Mouse (Mus musculus) frontal cortex, postnatal 25 days (tissue): ENCODE measurements at regions not wholly inside any gene's neighbourhood (a gene's known extent, or its start where the extent isn't known, plus 50 kb on each side); places are given as distances from the start of the nearest gene placed in this dataset.
A peak's percentile ranks its signal among the peaks of the same experiment; 100 is the strongest.
"Not testable (repeated sequence)": the region's sequence is repeated elsewhere in the genome, so short reads cannot be mapped to it uniquely, and the experiment has no call there.

Experiments
- DNase-seq, 2 experiments: peaks; one replicate each; pipeline ENCODE4 v3.0.0; 2022; ENCODE audit warnings: low spot score in 2 of 2

DNA sequence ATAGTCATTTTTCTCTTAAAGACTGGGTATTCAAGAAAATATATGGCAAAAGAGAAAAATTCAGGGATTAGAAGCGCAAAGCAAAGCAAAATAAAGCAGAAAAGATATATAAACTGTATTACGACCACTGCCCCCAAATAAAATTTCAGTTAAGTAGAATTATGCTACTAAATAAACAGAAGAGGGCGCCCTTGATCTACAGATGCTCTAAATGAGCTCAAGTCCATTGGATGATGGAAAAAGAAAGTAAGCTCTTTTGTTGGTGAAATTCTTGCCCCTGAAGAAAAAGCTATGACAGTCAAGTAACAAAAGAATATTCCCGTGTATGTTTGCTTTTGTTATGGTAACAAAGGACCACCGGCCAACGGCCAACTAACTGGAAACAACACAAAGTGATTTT is 165.5 kb upstream of the Stk26 start:
- DNase-seq: no peak

DNA sequence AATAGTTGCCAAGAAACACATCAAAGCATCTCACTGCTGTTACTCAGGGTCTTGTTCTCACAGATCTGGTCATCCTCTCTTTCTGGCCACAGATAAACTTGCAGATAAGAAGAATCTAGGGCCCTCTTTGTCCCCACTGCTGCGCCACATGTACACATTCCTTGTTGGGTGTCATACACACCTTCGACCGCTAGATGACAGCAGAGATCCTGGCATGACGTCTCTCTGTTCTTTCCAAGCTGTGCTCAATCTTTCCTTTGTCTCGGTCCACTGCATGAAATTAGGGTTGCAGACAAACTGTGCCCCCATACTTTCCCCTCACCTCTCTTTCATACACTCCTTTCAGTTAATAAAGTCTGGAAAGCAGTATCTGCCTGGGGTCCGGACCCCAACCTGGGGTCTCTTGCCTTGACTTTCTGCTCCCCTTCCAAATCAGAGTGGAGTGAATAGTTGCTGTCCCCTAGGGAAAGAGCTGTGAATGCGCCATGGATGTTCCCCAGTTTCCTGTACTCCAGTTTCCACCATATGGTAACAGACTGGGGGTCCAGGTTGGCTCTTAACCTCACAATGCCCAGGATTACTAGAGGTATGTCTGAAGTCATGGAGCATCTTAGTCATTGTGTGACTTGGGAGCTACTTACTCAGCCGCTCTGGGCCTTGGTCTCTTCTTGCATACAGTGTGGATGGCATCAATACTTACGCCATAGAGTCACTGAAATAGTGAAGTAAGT is 182.8 kb upstream of the Stk26 start:
- peak; percentile 7 to 34 for DNase-seq

GRCm38 (mm10) chrX:50657180-50657834 is 183.5 kb upstream of the Stk26 start:
- no peak for DNase-seq

GRCm38 (mm10) chrX:50655380-50655779 is 185.5 kb upstream of the Stk26 start:
- DNase-seq: not testable (repeated sequence)

DNA sequence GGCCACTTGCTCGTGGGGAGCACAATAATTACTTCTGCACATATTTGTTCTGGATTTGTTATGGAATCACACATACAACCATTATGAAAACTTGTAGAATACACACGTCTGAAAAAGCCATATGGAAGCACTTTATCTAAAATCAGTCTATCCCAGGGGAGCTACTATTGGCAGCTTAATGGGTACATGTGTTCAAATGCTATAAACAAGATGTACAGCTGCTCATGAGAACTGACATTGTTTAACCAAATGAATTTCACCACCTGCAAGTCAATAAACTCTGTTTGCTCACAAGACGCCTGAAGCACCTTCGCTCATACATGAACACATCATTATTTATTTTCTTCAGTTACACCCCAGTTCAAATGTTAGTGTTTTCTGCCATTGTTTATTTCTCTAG is 199.5 kb upstream of the Stk26 start:
- DNase-seq: no peak

DNA sequence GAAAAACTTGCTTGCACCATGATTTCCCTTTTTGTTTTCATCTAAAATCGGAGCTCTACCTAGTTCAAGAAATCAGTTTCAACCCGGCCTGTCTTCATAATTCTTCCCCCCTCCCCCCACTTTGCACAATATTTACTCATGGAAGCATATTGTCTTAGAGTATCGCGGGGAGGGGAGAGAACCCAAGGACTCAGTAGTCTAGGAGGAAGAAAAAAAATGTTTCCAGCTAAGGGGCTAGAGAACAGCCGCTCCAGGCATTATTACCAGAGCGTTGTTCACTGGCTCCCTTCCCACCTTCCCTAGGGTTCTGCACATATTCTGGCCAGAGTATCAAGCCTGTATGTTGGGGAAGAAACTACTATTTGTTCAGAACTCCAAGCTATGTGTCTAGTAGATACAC is 205.2 kb upstream of the Stk26 start:
- no peak for DNase-seq

- DNase-seq: peak; percentile 55 to 71
These were observed 205.8 kb upstream of the Stk26 start for GRCm38 (mm10) chrX:50634842-50635615.

DNA sequence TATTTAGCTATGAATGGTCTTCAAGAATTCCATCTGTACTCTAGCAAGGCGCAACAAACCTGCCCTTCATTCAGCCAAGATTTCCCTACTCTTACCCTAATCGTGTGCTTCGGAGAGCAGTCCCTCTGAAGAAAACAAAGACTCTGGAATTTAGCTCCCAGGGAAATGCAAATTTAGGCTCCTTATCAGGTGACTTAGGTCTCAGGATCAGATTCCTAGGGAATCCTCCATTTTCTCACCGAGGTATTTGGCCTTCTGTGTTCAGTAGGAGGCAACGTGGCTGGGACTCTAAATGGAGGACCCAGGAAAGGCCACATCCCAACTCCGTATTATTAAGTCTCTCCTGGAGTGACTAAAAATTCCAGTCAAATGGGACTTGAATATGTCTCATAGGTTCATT is 204.2 kb upstream of the Olfr1324 start:
- DNase-seq: no peak

GRCm38 (mm10) chrX:50625336-50625735 is 197.0 kb upstream of the Olfr1324 start:
- DNase-seq: no peak

- DNase-seq: peak in 1 of 2 experiments; percentile 79
These were observed 194.7 kb upstream of the Olfr1324 start for GRCm38 (mm10) chrX:50622984-50623455.

DNA sequence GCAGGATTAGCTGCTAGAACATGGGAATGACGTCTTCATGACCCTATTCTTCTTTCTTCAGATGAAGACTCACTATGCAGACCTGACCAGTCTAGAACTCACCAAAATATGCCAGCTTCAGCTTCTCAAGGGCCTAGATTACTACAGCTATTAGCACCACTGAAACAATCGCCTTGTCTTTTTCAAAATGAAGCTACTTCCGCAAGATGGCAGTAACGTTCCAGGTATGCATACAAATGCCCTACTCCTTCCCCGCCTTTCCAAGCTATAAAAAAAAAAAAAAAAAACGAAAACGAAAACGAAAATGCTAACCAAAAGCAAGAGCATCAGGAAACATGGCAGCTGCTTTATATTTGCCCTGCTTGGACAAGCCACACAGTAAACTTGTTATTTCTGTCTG is 192.6 kb upstream of the Olfr1324 start:
- no peak for DNase-seq

- DNase-seq: peak in 1 of 2 experiments; percentile 88
These were observed 191.6 kb upstream of the Olfr1324 start for GRCm38 (mm10) chrX:50619919-50620318.

DNA sequence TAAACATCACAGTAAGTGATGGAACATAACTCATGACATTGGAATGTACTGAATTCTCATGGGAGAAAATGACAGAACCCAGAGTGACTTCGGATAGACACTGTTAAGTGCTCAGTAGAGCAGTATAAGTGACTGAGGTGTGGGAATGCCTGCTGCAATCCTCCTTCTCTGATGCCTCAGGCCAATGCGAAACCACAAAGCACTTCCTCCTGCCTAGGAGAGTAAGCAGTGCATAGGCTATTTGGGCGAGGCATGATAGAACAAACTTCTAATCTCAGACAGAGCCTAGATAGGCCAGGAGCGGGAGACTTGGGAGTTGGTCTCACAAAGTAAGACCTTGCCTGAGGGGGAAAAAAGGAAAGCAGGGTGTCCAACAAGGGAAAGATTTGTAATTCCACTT is 190.6 kb upstream of the Olfr1324 start:
- no peak for DNase-seq

- peak in 1 of 2 experiments; percentile 87 for DNase-seq
These were observed 188.6 kb upstream of the Olfr1324 start for GRCm38 (mm10) chrX:50616920-50617319.

- peak in 1 of 2 experiments; percentile 87 for DNase-seq
These were observed 186.6 kb upstream of the Olfr1324 start for GRCm38 (mm10) chrX:50614874-50615273.

- DNase-seq: peak in 1 of 2 experiments; percentile 71
These were observed 186.1 kb upstream of the Olfr1324 start for GRCm38 (mm10) chrX:50614367-50614766.

DNA sequence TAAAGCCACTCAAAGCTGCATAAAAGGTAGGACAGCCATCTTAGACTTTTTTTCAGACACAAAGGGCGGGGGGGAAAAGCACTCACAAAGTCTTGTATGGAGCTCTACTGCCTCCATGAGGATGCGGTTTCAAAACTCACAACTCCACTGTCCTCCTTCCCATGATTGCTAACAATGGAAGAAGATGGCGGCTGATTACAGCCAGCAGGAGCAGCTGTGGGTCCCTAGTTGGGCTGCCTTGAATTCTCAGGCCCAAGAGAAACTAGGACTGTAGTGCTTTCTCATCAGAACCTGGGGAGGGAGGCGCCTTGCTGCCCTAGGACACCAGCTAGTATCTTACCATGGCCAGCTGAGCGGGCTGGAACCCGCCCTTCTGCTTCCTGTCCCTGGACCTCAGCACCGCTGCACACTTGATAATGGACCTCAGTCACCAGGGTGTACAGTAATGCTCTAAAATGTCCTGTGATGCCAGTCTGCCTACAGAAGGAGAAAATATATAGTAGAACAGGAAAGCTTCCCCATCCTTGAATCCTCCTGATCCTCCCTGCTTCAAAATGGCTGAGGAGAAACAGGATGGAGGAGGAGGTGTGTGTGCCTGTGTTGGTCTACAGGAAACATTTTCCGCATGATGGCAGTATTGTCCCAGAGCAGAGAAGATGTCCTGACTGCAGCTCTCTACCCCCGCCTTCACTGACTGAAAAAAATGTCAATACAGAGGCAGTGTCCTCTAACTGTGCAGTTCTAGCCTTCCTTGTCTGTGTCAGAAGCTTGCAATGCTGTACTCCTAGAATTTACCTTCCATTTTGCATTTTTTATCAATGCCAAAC is 183.7 kb upstream of the Olfr1324 start:
- DNase-seq: peak in 1 of 2 experiments; percentile 79

- not testable (repeated sequence) for DNase-seq
These were observed 179.8 kb upstream of the Olfr1324 start for GRCm38 (mm10) chrX:50608141-50608540.

GRCm38 (mm10) chrX:50607636-50608035 is 179.3 kb upstream of the Olfr1324 start:
- peak in 1 of 2 experiments; percentile 79 for DNase-seq

- DNase-seq: peak in 1 of 2 experiments; percentile 83
These were observed 177.2 kb upstream of the Olfr1324 start for GRCm38 (mm10) chrX:50605517-50605916.

- peak in 1 of 2 experiments; percentile 69 for DNase-seq
These were observed 176.7 kb upstream of the Olfr1324 start for GRCm38 (mm10) chrX:50604995-50605394.
